Mouse (Mus musculus) spleen, adult 2 months (tissue): Measurements from ENCODE around the gene Stx1a. TPM values are rescaled to one million over a fixed set of nuclear protein-coding genes. Genes with fewer than 3 reads are reported as not detected.
A peak's percentile ranks its signal among the peaks of the same experiment; 100 is the strongest.

ENCODE experiments used
- DNase-seq, 2 experiments: peaks; one replicate each; pipeline versions ENCODE4 v3.0.0 to v3.0.0-alpha.2; 2012 to 2021; ENCODE audit warnings: low spot score in 2 of 2, low read depth in 1 of 2
- H3K27ac ChIP-seq: fragments of 200-500 bp; 2 replicates; pipeline ENCODE4 v1.5.1; 2012; ENCODE audit warnings: low read length, inconsistent platforms; ENCODE audit not compliant: insufficient read depth
- H3K27me3 ChIP-seq: fragments of 200-500 bp; 2 replicates; pipeline ENCODE4 v1.6.1; 2012; ENCODE audit warnings: mild to moderate bottlenecking, moderate library complexity, low read length, inconsistent platforms; ENCODE audit not compliant: control insufficient read depth, insufficient read depth
- H3K36me3 ChIP-seq: fragments of 200-500 bp; 2 replicates; pipeline ENCODE4 v1.6.1; 2012; ENCODE audit warnings: mild to moderate bottlenecking, low read length, inconsistent platforms; ENCODE audit not compliant: control insufficient read depth, insufficient read depth
- H3K4me1 ChIP-seq: fragments of 200-500 bp; 2 replicates; pipeline ENCODE4 v1.6.1; 2011; ENCODE audit warnings: inconsistent platforms; ENCODE audit not compliant: control insufficient read depth, insufficient read depth, insufficient read length
- H3K4me3 ChIP-seq: fragments of 200-500 bp; 2 replicates; pipeline ENCODE4 v1.5.1; 2011; ENCODE audit warnings: mild to moderate bottlenecking, inconsistent platforms; ENCODE audit not compliant: insufficient read depth, insufficient read length; ENCODE audit errors: extremely low read depth
- CTCF ChIP-seq: fragments of 200-500 bp; IDR thresholded peaks from 2 replicates; pipeline ENCODE4 v1.5.1; 2011; ENCODE audit warnings: mild to moderate bottlenecking, inconsistent platforms; ENCODE audit not compliant: insufficient read depth, insufficient read length, insufficient replicate concordance; ENCODE audit errors: extremely low read depth
- POLR2A ChIP-seq: fragments of 200-500 bp; IDR thresholded peaks from 2 replicates; pipeline ENCODE4 v1.6.1; 2011; ENCODE audit warnings: low read depth, low read length, inconsistent platforms
- WGBS: fragments of 180-500 bp; shearing (Covaris S2); methylation state at CpG from one replicate; pipeline ENCODE4 v1.1.7; 2018; 5-methylcytosine and 5-hydroxymethylcytosine counted together
- polyA plus RNA-seq: library from polyadenylated mRNA; depleted of rRNA; stranded (reverse); fragments of >200 nt; gene quantifications from 2 replicates; pipeline ENCODE4 v1.2.3, GENCODE M21; 2012

Gene Stx1a
- polyA plus RNA-seq, 1 experiment: 8.5 TPM

GRCm38 (mm10) chr5:135008671-135009589, 14.4 kb upstream of the Stx1a start, which contains the start of gene Abhd11:
Gene Abhd11 (plus strand): TSS chr5:135009152.
- TF ChIP-seq POLR2A (peak; percentile 83), CTCF (no peak)
- Histone ChIP-seq H3K36me3 (no peaks in the 10 kb centered on the region), H3K27me3 (no peaks in the 10 kb centered on the region), H3K4me1 (peaks cover 4% of the 10 kb centered on the region; the same call in 1 of the 2 replicates), H3K27ac (peak within 1 kb of the TSS; percentile 99), H3K4me3 (peak within 1 kb of the TSS; percentile 78)
- DNase-seq: peak; percentile 98 to 100
- under 1% methylated on average over 52 of the region's 52 CpGs for WGBS

- peak; percentile 76 to 85 for DNase-seq
- no peak for TF ChIP-seq CTCF
- 0 out of 2 replicates have a peak, but pooled peaks have one; percentile 7 for TF ChIP-seq POLR2A
- under 1% methylated on average over 36 of the region's 37 CpGs for WGBS
- H3K4me3 ChIP-seq: peak overlapping the region; percentile 78
- H3K4me1 ChIP-seq: peaks cover 4% of the 10 kb centered on the region; the same call in 1 of the 2 replicates
- no peaks in the 10 kb centered on the region for H3K27me3 ChIP-seq
- H3K27ac ChIP-seq: peak overlapping the region; percentile 99
- no peaks in the 10 kb centered on the region for H3K36me3 ChIP-seq
Measured at GRCm38 (mm10) chr5:135009590-135010319, 13.5 kb upstream of the Stx1a start.

DNA sequence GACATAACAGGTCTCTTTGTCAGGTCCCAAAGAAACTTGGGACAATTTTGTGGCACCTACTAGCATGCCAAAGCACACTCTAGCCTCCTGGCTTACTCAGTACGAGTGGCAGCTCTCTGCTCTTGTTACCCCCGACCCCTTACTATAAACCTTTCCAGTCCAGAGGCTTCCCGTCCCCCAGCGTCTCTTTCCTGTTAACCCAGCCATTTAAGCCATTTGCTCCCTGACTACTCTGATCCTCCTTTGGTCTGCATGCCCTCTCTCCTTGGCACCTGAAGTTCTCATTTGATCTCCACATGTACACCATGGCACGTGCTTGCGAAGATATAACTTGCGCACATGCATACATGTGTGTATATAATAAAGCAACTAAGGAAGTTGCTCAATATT, 13.0 kb upstream of the Stx1a start:
- WGBS: 48% methylated on average over 7 of the region's 7 CpGs
- Histone ChIP-seq H3K36me3 (no peaks in the 10 kb centered on the region), H3K27me3 (no peaks in the 10 kb centered on the region), H3K27ac (0 out of 2 replicates have a peak overlapping the region, but pooled peaks have one; percentile 39), H3K4me1 (peaks cover 4% of the 10 kb centered on the region; the same call in 1 of the 2 replicates), H3K4me3 (no peak overlapping the region)
- TF ChIP-seq CTCF: no peak
- no peak for TF ChIP-seq POLR2A
- no peak for DNase-seq

GRCm38 (mm10) chr5:135010841-135011743, 12.2 kb upstream of the Stx1a start:
- no peak for DNase-seq
- TF ChIP-seq CTCF: no peak
- no peak for TF ChIP-seq POLR2A
- Histone ChIP-seq H3K27ac (no peak overlapping the region), H3K27me3 (no peaks in the 10 kb centered on the region), H3K4me1 (peaks cover 4% of the 10 kb centered on the region; the same call in 1 of the 2 replicates), H3K4me3 (no peak overlapping the region), H3K36me3 (no peaks in the 10 kb centered on the region)
- WGBS: 92% methylated on average over 25 of the region's 25 CpGs

DNA sequence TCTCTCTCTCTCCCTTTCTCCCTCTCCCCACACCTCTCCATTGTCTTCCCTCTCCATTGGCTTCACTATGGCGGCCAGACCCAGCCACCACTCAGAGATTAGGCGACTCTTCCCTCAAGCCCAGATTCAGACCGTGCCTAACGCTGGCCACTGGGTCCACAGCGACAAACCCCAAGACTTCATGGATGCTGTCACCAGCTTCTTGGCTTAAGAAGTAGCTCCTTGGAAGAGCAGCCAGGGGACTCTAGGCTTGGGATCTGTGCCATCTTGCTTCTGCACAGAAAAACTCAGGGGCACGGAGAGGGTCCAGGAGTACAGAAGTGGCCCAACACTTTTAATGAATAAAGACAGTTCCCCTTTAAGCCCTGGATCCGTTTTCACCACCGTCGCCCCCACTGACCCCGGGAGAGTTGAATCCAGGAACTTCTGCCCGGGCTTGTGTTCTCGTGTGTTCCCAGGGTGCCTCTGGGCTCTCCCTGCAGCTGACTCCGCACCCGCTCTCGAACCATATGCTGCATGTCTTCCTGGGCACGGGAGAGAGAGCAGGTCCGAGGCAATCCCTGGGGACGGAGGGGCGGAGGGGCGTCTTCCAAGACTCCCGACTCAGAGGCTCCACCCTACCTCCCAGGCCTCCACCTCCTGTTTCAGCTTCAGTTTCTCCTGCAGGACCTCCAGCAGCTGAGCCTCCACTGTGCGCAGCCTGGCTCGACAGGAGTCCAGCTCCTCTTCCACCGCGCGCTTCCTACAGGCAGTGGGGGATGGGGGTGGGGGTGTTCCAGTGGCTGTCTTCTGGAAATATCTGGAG, 11.3 kb upstream of the Stx1a start:
- no peak overlapping the region for H3K4me3 ChIP-seq
- H3K27me3 ChIP-seq: no peaks in the 10 kb centered on the region
- no peaks in the 10 kb centered on the region for H3K36me3 ChIP-seq
- no peak for DNase-seq
- no peak for TF ChIP-seq POLR2A
- TF ChIP-seq CTCF: no peak
- H3K27ac ChIP-seq: no peak overlapping the region
- WGBS: 90% methylated on average over 26 of the region's 26 CpGs
- peaks cover 4% of the 10 kb centered on the region; the same call in 1 of the 2 replicates for H3K4me1 ChIP-seq
